Mouse (Mus musculus) heart, postnatal 0 days (tissue): ENCODE results near the gene Gm45716.

Experiments
- CTCF ChIP-seq: IDR thresholded peaks from 2 replicates; pipeline ENCODE4 v1.5.1; 2016; ENCODE audit warnings: antibody characterized with exemption, control low read depth, low read depth
- EP300 ChIP-seq: IDR thresholded peaks from 2 replicates; pipeline ENCODE4 v1.6.1; 2016; ENCODE audit warnings: antibody characterized with exemption, low read depth

GRCm38 (mm10) chr11:90155466-90155865 is 32.0 kb upstream of the Gm45716 start:
- TF ChIP-seq CTCF (no peak), EP300 (no peak)
